Mouse (Mus musculus) kidney, postnatal 14 days (tissue): ENCODE results near the gene Snrnp70.
"Not testable (repeated sequence)": the region's sequence is repeated elsewhere in the genome, so short reads cannot be mapped to it uniquely, and the experiment has no call there.

Experiments
- DNase-seq: peaks from one replicate; pipeline ENCODE4 v3.0.0; 2022; ENCODE audit warnings: mixed read lengths

The Snrnp70 gene

DNA sequence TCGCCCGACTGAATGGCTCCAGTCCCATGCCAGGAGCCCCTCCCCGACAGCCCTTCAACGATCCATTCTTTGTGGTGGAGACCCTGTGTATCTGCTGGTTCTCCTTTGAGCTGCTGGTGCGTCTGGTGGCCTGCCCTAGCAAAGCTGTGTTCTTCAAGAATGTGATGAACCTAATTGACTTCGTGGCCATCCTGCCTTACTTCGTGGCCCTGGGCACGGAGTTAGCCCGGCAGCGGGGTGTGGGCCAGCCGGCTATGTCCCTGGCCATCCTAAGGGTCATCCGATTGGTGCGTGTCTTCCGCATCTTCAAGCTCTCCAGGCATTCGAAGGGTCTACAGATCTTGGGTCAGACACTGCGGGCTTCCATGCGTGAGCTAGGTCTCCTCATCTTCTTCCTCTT, 13.4 kb upstream of the Snrnp70 start:
- no peak for DNase-seq

DNA sequence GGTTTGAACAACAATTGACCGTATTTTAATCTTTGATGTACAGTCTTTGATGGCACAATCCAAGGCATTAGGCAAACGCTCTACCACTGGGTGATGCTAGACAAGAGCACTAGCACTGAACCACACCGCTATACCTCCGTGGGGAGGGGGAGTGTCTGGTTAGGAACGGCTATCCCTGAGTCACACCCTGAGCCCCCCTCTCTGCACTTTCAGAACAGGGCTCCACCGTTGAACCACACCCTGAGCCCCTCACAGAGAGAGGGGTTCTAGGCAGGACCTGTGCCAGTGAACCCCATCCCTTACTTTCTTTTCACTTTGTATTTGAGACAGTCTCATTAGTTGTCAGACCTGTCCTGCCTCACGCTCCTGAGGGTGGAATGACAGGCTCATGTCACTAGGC, 12.8 kb upstream of the Snrnp70 start:
- no peak for DNase-seq

DNA sequence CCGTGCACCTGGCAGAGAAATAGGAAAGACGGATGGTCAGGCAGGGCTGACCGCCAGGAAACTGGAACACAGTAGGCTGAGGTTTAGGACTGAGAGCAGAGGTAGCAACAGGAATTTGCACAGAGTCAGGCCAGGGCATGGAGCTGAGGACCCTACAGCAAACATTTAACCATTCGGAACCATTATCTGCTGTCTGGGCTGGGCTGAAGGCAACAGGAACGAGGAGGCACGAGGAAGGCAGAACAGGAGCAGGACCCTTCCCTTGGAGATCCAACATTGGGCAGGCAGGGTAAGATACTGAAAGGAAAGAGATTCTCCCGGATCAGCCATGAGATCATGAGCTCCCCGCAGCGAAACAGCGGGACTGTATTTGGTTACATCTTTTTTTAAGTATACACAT, 12.3 kb upstream of the Snrnp70 start:
- no peak for DNase-seq

DNA sequence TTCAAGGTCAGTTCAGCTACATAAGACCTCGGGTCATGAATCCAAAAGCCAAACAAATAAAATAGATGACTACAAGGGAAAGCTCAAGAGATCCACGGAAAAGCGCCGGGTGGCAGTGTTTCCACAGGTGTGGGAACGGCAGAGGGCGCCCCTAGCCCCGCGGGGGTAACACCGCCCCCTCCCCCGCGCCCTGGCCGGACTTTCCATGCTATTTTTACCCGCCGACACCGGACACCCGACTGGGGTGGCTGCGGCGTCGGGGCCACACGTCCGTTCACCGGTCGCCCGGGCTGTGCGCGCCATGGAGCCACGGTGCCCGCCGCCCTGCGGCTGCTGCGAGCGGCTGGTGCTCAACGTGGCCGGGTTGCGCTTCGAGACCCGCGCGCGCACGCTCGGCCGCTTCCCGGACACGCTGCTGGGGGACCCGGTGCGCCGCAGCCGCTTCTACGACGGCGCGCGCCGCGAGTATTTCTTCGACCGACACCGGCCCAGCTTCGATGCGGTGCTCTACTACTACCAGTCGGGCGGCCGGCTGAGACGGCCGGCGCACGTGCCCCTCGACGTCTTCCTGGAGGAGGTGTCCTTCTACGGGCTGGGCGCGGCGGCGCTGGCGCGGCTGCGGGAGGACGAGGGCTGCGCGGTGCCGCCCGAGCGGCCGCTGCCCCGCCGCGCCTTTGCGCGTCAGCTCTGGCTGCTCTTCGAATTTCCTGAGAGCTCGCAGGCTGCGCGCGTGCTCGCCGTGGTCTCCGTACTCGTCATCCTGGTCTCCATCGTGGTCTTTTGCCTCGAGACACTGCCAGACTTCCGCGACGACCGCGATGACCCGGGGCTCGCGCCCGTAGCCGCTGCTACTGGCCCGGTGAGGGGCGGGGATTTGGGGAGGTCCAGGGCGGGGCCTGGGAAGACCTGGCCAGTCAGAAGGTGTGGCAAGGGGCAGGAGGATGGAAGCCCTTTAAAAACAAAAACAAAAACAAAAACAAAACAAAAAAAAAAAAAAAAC, 10.9 kb upstream of the Snrnp70 start:
- DNase-seq, result peak; percentile 49

DNA sequence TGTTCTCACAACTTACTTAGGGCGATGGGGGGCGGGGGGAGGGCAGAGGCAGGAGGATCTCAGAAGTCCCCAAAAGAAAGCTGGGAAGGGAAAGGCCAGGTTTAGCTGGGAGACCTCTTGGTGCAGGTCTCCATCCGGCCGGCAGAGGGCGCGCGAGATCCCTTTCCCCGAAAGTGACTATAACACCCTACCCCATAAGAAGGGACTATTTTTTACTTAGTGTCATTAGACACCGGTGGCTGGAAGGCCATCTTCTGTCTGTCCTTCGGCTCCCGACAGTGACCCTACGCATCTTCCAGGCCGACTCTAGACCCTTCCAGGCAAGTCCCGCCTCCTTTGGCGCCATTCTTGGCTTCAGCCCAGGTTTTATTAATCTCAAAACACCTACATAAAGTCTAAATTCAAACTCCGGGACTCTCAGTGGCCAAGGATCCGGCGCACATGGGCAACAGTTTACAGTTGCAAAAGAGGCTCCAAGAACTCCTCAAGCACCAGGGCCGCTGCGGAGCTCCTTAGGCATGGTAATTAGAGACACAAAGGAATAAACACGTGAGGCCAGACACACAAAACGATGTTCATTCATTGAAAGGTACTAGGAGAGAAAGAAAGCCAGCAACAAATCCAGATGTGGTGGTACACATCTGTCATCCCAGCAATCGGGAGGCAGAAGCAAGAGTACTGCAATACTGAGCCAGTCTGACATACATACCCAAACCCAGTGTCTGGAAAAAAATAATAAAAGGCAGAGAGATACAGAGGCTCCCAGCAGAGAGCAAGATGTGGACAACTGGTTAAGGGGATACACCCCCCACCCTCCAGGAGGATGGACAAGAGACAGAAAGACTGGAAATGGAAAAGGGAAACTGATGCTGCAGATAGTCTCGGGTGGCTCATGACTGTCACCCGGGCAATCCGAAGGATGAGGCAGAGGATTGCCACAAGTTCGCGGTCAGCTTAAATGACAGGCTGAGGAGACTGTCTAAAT, 9.8 kb upstream of the Snrnp70 start, which contains the start of gene Kcna7:
TSS of gene Kcna7 (plus strand) at position 563 of the 985 bp plus-strand sequence.
- DNase-seq, result peak; percentile 75

DNA sequence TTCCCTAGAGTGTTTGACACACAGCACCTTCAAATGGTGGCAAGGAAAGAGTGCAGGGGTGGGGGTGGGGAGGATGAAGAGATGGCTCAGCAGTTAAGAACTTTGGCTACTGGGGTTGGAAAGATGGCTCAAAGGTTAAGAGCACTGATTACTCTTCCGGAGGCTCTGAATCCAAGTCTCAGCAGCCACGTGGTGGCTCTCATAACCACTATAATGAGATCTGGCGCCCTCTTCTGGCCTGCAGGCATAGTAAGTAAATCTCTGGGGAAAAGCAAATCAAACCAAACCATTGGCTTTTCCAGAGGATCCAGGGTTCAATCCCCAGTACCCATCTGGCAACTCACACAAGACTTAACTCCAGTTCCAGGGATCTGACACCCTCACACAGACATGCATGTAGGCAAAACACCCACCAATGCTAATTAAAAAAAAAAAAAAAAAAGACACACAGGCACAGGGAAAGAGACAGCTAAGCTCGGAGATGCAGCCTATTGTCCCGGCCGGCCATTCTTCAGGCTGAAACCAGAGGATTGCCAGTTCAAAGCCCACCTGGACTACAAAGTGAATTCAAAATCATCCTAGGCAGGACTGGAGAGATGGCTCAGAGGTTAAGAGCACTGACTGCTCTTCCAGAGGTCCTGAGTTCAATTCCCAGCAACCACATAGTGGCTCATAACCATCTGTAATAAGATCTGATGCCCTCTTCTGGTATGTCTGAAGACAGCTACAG, 8.2 kb upstream of the Snrnp70 start:
- peak; percentile 78 for DNase-seq

DNA sequence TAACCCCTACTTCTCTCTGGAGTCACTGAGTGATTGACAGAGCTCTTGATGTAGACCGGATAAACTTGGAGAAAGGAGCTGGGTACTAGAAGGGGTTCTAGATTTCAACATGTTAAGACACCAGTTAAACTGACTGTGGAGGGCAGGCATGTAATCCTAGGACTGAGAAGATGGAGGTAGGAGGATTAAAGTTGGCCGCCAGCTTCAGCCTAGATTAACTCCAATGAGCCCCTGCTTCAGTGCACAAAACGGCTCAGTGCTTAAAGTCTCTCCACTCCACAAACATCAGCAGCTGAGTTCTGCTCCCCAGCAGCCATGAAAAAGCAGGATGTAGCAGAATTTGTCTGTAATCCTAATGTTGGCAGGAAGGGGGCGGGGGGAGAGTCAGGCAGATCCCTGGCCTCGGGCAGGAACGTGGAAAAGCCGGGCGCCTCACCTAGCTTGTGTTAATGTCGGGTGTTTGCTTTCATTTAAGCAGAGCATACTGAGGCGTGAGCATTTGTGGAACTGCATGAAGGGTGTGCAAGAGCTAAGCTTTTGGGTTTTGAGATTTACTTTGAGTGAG, 6.1 kb upstream of the Snrnp70 start:
- no peak for DNase-seq

DNA sequence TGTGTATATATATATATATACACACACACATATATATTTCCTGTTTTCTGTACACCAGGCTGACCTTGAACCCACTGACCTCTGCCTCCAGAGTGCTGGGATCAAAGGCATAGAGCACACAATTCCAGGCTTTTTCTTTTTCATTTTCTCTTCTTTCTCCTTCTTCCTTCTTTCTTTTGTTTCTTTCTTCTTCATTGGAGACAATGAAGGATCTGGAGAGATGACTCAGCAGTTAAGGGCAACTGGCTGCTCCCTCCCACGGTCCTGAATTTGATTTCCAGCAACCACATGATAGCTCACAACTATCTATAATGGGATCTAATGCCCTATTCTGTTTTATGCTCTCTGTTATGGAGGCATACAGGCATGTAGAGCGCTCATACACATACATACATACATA, 1.2 kb upstream of the Snrnp70 start:
- DNase-seq, result no peak

DNA sequence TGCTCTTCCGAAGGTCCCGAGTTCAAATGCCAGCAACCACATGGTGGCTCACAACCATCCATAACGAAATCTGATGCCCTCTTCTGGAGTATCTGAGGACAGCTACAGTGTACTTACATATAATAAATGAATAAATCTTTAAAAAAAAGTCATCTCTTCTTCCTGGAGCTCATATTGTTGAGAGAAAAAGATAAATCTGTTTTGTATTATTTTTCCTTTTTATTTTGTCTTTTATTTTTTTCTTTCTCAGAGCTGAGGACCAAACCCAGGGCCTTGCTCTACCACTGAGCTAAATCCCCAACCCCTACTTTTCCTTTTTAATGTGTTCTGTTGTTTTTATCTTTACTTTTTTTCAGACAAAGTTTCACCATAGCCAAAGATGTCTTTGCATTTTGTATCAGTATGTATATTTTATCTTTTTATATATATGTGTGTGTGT, 814 bp upstream of the Snrnp70 start:
- DNase-seq, result not testable (repeated sequence)

DNA sequence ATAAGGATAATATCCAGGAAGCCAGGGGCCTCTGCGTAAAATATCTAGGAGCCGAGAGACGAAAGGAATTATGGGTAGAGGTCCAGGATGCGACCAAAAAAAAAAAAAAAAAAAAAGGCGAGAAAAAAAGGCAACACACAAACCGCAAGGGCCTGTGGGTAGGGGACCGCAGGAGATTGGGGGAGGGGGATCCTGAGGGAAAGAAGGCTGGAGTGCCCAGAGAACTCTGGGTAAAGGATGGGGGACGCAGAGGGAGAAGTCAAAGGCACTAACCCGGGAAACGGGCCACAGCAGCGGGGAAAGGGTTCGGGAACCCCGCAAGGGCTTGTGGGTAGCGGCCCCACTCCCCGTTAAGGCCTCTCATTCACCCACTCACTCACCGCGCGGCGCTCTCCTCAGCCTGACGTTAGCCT, 407 bp downstream of the Snrnp70 start:
- no peak for DNase-seq

DNA sequence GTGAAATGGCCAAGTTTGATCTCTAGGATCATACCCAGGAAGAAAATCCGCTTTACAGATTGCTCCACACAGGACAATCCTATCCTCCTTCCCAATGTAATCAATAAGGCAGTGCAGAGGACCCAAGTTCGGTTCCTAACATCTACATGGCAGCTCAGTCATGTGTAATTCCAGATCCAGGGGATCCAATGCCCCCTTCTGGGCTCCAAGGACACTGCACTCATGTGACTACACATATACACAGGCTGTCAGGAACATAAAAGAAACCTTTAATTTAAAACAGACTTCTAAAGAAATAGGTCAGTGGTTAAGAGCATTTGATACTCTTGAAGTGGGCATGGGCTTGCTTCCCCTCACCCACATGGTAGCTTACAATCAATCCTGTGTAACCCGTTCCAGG, 9.5 kb downstream of the Snrnp70 start:
- DNase-seq, result no peak

DNA sequence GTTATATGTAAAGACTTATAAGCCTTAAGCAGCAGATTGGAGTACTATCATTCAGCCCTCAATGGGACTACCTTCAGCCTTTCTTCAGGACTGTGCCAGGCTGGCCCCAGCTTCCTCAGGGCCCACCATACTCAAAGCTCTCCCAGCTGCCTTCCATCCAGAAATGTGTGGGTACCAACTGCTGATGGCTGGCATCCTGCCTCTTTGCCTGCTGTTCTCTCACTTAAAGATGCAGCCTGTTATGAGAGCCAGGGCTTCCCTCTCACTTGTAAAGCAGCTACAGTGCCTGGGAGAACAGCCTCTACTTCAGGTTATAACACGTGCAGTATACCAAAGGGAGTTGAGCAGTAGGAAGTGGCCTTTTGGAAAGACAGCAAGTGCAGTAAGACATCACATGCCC, 19.5 kb downstream of the Snrnp70 start:
- no peak for DNase-seq

DNA sequence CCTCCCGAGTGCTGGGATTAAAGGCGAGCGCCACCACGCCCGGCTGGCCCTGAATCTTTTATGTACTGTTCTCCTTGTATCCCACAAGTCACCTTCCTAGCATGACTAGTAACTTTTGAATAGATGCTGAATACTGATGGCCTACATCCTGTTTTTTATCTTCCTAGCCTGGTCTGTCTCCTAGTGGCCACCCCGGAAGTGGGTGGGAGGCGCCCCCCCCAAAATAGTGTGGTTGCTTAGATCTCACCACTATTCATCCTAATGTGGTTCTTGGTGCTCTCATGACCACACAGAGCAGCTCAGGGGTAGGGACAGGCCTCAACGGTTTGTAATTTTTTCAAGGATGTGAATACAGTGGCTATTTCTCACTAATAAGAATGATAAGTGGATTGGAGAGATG, 20.9 kb downstream of the Snrnp70 start:
- DNase-seq, result no peak

DNA sequence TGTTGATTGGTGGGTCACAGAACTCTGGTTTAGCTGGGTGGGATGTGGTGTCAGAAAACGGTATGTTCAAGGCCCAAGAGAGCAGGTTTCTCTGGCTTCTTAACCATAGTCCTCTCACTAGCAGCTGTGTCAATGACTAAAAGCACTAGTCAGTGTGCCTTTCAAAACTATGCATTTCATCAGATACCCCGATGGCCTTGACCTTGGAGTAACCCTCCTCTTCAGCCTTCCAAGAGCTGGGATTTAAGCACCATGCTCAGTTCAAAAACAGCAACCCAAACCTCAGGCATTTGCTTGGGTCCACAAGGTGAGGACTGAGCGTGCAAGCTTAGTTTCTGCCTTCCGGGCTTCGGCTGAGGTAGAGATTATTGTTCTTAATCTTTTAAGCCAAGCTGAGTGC, 23.2 kb downstream of the Snrnp70 start:
- DNase-seq, result no peak

DNA sequence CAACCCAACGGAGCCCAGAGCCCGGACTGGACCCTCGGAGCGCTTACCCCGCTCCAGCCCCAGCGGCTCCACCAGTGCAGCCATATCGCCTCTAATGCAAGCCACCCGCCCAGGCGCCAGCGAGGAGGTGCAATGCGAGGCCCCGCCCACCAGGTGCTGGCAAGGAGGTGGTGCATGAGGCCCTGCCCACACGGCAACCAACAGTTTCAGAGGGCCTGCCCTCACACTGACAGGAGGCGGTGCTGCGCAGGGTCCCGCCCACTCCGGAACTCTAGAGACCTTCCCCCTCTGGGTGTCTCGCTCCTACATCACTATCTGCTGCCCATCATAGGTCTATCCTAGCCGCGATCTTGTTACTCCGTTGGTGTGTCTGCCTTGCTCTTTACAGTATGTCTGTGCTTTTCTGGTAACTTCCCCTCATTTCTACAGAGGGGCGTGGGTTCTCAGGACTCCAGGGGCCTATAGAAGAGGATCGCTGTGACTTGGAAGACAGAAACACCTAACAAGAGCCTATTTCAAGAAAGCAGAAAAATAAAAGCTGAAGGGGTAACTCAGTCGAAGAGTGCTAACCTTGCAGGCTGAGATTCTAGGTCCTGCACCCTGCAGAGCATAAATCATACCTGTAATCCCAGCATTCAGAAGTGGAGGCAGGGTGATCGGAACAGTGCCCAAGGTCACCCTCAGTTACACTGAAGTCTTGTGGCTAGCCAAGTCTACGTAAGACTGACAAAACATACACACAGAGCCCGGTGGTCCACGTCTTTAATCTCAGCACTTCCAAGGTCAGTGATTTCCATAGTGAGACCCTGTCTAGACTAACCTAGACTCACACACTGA, 24.8 kb downstream of the Snrnp70 start, which contains the start of gene Lin7b:
TSS of gene Lin7b (minus strand) at position 109 of the 837 bp plus-strand sequence.
- peak; percentile 92 for DNase-seq

DNA sequence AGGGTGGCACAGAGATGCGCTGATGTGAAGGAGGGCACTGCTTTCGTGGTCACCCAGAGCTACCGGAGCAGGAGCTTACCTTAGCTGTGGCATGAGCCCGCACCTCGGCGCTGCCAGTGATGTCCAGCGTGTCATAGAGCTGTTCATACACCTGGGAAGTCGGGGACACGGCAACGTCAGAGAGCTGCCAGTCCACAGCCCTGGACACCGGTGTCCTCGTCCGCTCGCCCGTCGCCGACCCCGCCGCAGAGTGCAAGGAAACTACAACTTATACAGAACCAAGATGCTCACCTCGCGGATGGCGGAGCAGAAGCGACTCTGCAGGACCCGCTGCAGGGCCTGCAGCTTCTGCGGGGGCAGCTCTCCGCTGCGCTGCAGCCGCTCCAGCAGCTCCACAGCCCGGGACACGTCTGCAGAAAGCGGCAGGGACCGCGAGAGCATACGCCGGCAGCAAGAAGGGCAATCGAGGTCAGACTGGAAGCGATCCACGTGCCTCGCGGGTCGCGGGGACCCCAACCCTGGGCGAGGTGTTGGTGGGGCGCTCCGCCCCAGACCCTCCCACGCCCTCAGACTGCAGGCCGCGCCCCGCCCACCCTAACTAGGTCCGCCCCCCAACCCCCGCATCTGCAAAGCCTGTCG, 25.6 kb downstream of the Snrnp70 start:
- no peak for DNase-seq

DNA sequence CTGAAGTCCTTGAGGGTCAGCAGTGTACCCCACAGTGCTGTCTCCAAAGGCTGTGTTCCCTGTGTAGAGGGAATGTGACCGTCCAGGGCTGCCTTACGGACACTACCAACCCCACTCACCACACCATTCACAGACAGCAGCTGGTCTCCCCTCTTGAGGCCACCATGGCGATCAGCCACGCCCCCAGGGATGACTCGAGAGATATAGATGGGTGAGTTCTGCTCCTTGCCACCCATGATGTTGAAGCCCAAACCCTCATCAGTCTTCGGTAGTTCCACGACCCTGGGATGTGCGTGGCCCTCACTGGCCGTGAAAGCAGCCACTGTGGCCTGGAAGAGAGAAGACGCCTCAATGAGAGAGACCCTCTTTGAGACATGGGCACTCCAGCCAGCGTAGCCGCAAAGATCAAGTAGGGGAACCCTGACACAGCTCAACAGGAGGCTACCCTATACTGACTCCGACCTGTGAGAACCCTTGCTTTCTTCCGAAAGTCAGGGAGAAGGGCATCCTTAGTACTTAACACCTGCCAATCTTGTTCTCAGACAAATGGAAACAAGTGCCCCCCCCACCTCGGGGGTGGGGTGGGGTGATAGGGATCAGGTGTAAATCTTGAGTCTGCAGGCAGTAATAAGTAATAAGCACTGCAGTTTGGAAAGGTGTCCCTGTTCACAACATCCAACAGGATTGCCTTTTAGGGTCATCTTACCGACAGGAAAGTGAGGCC, 26.4 kb downstream of the Snrnp70 start:
- DNase-seq, result no peak

DNA sequence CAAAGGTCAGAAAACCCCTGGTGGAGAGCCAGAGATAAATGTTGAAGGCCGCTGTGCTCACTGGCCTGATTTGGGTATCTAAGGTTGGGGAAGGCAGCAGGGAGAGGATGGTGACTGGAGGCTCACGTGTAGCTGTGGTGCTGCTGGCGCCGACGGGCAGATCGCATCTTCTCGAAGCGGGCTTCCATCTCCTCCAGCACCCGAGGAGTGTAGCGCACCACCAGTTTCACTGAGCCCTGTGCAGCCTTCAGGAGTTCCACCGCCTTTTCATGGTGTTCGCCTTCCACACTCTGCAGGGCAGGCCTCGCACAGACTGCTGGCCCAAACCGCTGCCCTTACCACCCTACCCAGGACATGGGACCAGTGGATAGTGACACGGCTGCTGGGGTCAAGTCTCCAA, 27.4 kb downstream of the Snrnp70 start:
- no peak for DNase-seq

DNA sequence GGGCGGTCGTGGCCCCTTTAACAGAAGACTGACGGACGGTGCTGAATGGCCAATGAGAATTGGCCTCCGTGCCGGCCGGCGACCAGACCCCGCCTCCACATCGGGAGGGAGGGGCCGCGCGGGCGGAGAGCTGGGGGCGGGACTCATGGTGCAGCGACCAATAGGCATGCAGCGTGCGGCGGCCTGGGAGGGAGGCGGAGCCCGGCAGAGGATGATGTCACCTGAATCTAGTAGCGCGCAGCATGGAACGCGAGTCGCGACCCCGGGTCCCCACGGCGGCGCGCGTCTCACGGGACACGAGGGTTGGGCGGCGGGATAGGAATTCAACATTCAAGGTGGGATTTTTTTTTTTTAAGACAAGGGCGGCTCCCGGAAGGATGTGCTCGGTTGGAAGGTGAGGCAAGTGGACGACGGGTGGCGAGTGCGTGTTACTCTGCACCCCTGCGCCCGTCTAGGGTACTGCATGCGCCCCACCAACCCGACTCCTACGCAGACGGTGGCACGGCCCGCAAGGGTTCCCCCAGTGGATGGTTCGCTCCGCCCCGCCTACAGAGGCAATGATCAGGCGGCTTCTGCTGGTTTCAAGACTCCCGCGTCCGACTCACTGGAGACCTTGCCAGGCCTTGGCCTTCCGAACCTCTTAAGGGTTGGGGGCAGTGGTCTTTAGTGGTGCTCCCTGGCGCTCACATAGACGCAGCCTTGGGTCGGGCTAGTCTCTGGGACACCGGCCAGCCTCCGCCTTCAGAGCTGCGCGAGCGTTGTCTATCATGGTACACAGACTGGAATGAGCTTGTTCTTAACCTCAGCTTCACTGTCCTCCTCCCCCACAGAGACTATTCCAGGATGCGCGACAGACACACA, 28.3 kb downstream of the Snrnp70 start:
- DNase-seq, result peak; percentile 97
